Mouse (Mus musculus): ENCODE data around the gene Tmx1. TPM values are rescaled to one million over a fixed set of nuclear protein-coding genes. Genes with fewer than 3 reads are reported as not detected.

Tmx1 gene
- polyA plus RNA-seq (2015; fragmentation: Nextera tagmentation; extraction: Ambion mirVana): 104 and 111 TPM in 2 replicates

DNA sequence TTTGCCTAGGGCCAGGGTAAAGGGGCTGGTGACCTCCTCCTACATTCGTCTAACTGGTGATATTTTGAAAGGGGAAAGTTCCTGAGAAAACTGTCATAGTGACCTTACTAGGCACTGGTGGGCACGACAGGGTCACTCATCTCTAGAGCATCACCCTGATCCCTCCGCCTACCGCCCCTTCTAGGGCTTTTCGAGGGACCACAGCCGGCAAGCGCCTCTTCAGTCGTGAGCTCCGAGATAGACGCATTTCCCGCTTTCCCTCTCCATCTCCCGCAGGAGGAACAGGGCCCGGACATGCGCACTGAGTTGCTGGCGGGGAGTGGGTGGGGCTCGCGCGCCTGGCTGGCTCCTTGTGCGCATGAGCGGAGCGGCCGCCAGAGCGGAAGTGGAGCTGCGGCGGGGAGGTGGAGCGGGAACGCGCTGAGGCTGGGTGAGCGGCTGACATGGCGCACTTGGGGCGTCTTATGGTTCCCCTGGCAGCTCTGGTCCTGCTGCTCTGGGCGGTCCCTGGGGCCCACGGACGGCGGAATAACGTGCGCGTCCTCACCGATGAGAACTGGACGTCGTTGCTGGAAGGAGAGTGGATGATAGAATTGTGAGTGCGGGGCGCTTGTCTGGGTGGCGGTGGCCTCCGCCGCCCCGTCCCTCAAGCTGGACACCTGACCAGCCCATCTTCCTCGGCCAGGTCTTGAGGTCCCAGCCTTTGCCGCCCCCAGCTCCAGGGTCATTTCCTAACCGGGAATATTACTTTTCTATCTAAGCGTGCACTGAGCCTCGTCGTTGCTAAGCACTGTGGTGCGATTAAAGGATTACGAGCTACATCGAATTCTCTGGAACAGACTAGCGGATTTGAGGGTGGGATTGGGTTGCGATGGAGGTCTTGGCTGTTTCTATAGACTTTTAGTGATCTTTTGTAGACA, at the start of gene Tmx1:
TSS of gene Tmx1 (plus strand) at position 370 of the 920 bp plus-strand sequence.
- H3K9me3 ChIP-seq: no peaks in the 10 kb centered on the region
- peak within 1 kb of the TSS; percentile 83 for H3K9ac ChIP-seq
- peak within 1 kb of the TSS; percentile 71 for H3K4me2 ChIP-seq (replicated peaks)
- WGBS: under 1% methylated on average over 58 of the region's 58 CpGs
- peaks cover 8% of the 10 kb centered on the region for H3K4me1 ChIP-seq (replicated peaks)
- peak; percentile 99 for ATAC-seq
- peak within 1 kb of the TSS; percentile 77 for H3K4me3 ChIP-seq (replicated peaks)
- H3K27ac ChIP-seq: peak within 1 kb of the TSS; percentile 77
- 0 out of 2 replicates have a peak, but pooled peaks cover 2% of the 10 kb centered on the region for H3K36me3 ChIP-seq
- H3K27me3 ChIP-seq (replicated peaks): no peaks in the 10 kb centered on the region

DNA sequence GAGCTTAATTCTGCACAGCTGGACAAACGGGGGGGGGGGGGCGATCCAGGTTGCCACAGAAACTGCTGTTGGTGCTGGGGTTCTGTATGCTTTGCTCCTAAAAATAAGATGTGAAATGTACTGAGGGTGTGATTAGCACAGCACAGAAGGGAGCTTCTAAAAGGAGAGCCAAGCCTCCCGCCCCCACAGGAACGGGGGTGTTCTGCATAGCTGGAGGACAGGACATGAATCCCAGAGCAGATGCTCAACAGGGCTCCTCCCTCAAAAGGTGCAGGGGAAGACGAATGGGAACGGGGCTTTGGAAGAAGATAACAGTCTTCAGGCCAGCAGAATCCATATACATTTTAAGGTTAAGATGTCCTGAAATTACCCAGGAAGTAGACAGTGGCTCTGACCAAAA, 48.6 kb upstream of the Tmx1 start:
- WGBS: 59% methylated on average over 6 of the region's 6 CpGs
- no peak overlapping the region for H3K4me3 ChIP-seq (replicated peaks)
- H3K4me2 ChIP-seq (replicated peaks): no peak overlapping the region
- ATAC-seq: no peak
- no peaks in the 10 kb centered on the region for H3K36me3 ChIP-seq
- H3K9ac ChIP-seq: no peak overlapping the region
- H3K27ac ChIP-seq: no peak overlapping the region
- H3K27me3 ChIP-seq (replicated peaks): no peaks in the 10 kb centered on the region
- no peaks in the 10 kb centered on the region for H3K9me3 ChIP-seq
- no peaks in the 10 kb centered on the region for H3K4me1 ChIP-seq (replicated peaks)

DNA sequence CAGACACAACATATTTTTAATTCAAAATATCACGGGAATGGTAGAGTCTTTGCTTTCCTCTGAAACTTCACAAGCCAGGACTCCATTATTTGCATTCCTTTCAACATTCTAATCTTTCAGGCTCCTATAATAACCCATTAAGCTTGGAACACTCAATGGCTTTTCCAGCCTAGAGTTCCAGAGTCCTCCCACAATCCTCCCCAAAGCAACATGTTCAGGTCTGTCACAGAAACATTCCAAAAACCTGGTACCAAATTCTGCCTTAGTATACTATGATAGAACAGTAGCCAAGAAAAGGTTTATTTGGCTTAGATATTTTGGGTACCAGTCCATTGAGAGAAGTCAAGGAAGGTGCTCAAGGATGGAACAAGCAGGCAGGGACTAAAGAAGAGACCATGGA, 44.5 kb upstream of the Tmx1 start:
- Histone ChIP-seq H3K27ac (no peak overlapping the region), H3K4me2 (replicated peaks) (no peak overlapping the region), H3K9me3 (no peaks in the 10 kb centered on the region), H3K4me3 (replicated peaks) (no peak overlapping the region), H3K27me3 (replicated peaks) (no peaks in the 10 kb centered on the region), H3K4me1 (replicated peaks) (no peaks in the 10 kb centered on the region), H3K36me3 (no peaks in the 10 kb centered on the region), H3K9ac (no peak overlapping the region)
- 65% methylated on average over 1 of the region's 1 CpGs for WGBS
- ATAC-seq: no peak

DNA sequence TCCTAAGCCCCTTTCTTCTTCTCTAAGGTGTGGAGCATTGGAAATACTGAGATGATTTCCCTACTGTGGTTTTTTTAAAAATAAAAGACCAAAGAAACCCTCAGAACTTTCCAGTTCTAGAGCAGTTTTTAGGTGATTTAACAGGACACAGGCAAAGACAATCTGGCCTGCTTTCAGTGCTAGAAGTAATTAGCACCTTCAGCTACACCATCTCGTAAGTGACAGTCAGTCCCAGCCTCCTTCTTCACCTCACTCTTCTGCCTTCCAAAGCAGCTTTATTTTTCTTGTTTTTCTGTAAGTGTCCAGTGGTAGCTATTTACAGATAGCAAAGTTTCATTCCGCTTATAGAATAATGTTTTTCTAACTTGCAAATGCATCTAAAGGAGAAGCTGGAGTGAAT, 43.3 kb upstream of the Tmx1 start:
- Histone ChIP-seq H3K9me3 (no peaks in the 10 kb centered on the region), H3K4me3 (replicated peaks) (no peak overlapping the region), H3K4me1 (replicated peaks) (no peaks in the 10 kb centered on the region), H3K27me3 (replicated peaks) (no peaks in the 10 kb centered on the region), H3K27ac (no peak overlapping the region), H3K9ac (no peak overlapping the region), H3K4me2 (replicated peaks) (no peak overlapping the region), H3K36me3 (no peaks in the 10 kb centered on the region)
- ATAC-seq: no peak
- WGBS: 81% methylated on average over 2 of the region's 2 CpGs

DNA sequence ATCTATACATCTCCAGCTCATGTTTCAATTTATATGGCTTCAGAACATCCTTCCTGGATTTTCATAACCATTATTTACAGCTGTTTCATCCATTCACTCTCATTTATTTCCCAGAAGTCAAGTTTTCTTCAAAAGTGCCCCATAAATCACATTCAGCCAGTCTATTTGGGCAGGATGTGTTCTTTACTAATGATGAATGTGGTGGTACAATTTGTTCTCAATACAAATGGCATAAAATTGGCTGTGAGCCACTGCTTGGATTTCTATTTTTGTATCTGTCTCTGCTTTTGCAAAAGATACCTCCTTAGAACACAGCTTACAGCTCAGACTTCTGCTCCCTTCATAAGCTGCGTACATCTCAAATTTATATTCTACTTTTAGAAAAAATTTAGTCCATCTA, 32.7 kb upstream of the Tmx1 start:
- Histone ChIP-seq H3K4me1 (replicated peaks) (no peaks in the 10 kb centered on the region), H3K4me3 (replicated peaks) (no peak overlapping the region), H3K4me2 (replicated peaks) (no peak overlapping the region), H3K36me3 (no peaks in the 10 kb centered on the region), H3K9ac (no peak overlapping the region), H3K27ac (no peak overlapping the region), H3K9me3 (no peaks in the 10 kb centered on the region), H3K27me3 (replicated peaks) (no peaks in the 10 kb centered on the region)
- no peak for ATAC-seq
- WGBS: 70% methylated on average over 1 of the region's 1 CpGs

DNA sequence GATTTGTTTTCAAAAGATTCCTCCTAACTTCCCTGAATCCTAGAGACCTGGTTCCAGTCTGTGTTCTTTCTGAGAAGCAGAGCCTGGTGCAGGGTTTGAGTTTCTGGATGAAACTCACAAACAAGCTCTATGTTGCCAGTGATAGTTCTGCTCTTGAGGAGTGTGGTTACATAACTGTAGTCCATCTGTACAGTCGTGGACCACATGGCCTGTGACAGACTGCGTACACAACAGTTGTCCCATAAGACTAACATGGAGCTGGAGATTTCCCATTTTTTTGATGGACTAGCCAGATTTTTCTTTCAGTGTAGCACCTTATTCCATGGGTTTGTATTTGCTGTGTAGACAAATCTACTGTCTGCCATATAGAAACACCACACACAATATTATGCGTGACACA, 31.9 kb upstream of the Tmx1 start:
- H3K27ac ChIP-seq: no peak overlapping the region
- no peak for ATAC-seq
- H3K27me3 ChIP-seq (replicated peaks): no peaks in the 10 kb centered on the region
- H3K36me3 ChIP-seq: no peaks in the 10 kb centered on the region
- WGBS: 78% methylated on average over 3 of the region's 3 CpGs
- no peak overlapping the region for H3K9ac ChIP-seq
- no peaks in the 10 kb centered on the region for H3K4me1 ChIP-seq (replicated peaks)
- no peaks in the 10 kb centered on the region for H3K9me3 ChIP-seq
- no peak overlapping the region for H3K4me3 ChIP-seq (replicated peaks)
- no peak overlapping the region for H3K4me2 ChIP-seq (replicated peaks)

DNA sequence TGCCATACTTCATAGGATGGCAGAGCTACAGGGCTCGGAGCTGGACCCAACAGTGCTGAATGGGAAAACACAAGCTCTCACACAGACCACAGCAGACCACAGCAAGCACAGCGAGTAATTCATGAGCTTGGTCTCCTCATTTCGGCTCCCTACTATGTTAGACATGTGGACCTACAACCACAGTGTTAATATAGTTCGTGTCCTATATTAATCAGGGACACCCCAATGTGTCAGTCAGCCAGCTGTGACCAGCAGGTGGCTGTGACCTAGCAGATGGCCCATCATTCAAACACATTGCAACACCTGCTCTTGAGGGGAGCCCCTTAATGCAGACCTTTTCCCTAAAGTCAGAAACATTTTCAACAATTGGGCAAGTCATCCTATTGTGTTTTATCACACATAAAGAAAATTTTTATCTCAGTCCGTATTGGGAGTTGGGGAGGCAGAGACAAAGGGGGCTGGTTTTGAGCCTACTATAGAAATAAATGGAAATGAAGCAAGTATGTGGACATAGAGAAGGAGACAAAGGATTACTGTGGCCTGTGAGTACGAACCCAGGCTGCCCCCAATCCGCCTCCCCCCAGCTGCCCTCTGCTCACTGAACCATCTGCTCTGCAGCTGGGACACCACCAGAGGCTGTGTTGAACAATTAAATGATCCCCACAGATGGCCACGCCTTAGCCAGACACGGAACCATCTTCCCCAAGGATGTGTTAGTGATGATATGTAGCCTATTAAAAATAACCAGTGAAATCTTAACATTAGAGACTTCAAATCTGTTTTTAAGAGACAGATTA, 30.4 kb upstream of the Tmx1 start:
- H3K4me2 ChIP-seq (replicated peaks): no peak overlapping the region
- 72% methylated on average over 9 of the region's 9 CpGs for WGBS
- no peaks in the 10 kb centered on the region for H3K9me3 ChIP-seq
- ATAC-seq: no peak
- no peaks in the 10 kb centered on the region for H3K27me3 ChIP-seq (replicated peaks)
- H3K4me3 ChIP-seq (replicated peaks): no peak overlapping the region
- H3K27ac ChIP-seq: no peak overlapping the region
- H3K9ac ChIP-seq: no peak overlapping the region
- H3K4me1 ChIP-seq (replicated peaks): no peaks in the 10 kb centered on the region
- no peaks in the 10 kb centered on the region for H3K36me3 ChIP-seq

DNA sequence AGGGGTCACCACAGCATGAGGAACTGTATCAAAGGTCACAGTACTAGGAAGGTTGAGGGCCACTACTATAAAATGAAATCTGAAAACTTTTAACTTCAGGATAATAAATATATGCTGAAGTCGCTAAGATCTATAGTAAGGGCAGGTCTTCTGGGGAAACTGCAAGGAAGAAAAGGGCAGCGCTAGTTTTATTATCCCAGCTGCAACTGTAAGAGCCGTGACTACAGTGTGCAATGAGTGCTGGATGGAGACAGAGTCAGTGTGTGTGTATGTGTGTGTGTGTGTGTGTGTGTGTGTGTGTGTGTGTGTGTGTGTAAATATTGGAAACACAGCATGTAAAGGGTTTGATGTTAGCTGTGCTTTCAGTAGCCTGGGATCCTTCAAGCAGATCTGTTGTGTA, 25.0 kb upstream of the Tmx1 start:
- no peaks in the 10 kb centered on the region for H3K4me1 ChIP-seq (replicated peaks)
- no peak overlapping the region for H3K4me3 ChIP-seq (replicated peaks)
- no peak overlapping the region for H3K9ac ChIP-seq
- 67% methylated on average over 3 of the region's 3 CpGs for WGBS
- H3K4me2 ChIP-seq (replicated peaks): no peak overlapping the region
- H3K27ac ChIP-seq: no peak overlapping the region
- no peaks in the 10 kb centered on the region for H3K36me3 ChIP-seq
- H3K9me3 ChIP-seq: no peaks in the 10 kb centered on the region
- peak; percentile 47; the same call in 1 of the 2 replicates for ATAC-seq
- no peaks in the 10 kb centered on the region for H3K27me3 ChIP-seq (replicated peaks)

DNA sequence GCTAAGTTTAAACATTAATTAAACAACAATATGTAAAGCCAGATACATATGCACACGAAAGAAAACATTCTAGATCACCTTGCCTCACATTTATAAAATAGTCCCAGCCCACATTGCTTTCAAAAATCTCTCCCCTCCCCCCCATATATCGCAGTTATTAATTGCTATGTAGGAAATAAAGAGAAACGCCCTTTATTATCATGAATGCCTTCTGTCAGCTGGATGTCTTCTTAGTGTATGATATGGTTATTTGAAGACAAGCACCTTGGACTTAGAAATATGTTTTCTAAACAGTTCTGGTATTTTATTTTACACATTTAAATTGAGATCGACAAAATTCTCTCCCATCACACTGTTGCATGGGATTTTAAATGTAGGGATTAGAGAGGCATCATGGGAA, 23.3 kb upstream of the Tmx1 start:
- no peak overlapping the region for H3K4me3 ChIP-seq (replicated peaks)
- H3K4me2 ChIP-seq (replicated peaks): no peak overlapping the region
- no peaks in the 10 kb centered on the region for H3K27me3 ChIP-seq (replicated peaks)
- H3K27ac ChIP-seq: no peak overlapping the region
- no peak for ATAC-seq
- H3K36me3 ChIP-seq: no peaks in the 10 kb centered on the region
- no peak overlapping the region for H3K9ac ChIP-seq
- H3K9me3 ChIP-seq: no peaks in the 10 kb centered on the region
- no peaks in the 10 kb centered on the region for H3K4me1 ChIP-seq (replicated peaks)
- WGBS: 85% methylated on average over 4 of the region's 4 CpGs

DNA sequence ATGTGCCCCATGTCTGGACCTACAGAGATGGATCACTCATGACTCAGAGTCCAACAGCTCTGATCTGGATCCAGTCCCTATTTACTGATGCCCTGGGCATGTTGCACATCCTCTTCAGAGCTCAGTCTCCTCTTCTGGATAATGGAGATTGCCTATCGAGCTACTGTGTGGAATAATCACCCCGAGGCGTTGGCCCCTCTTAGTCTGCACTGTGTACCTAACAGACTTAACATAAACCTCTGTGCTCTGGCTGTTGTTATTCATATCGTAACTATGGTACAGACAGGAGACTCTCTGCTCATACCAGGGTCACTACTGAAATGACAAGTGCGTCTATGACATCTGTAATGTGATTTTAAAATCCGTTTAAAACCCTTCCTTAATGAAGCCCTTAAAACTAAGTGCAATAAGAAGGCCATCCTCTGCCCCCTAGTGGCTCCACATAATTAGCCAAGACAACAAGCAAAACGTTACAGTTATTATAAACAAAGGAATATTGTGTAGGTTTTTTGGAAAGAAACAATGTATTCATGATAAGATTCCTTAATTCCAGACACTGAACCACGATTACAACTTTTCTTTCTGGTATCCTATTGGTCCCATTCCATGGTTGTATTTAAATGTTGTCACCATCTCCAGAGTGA, 22.5 kb upstream of the Tmx1 start:
- 29% methylated on average over 8 of the region's 8 CpGs for WGBS
- H3K27ac ChIP-seq: no peak overlapping the region
- no peaks in the 10 kb centered on the region for H3K36me3 ChIP-seq
- no peak for ATAC-seq
- H3K4me2 ChIP-seq (replicated peaks): no peak overlapping the region
- H3K27me3 ChIP-seq (replicated peaks): no peaks in the 10 kb centered on the region
- no peaks in the 10 kb centered on the region for H3K9me3 ChIP-seq
- H3K4me1 ChIP-seq (replicated peaks): no peaks in the 10 kb centered on the region
- no peak overlapping the region for H3K4me3 ChIP-seq (replicated peaks)
- no peak overlapping the region for H3K9ac ChIP-seq

DNA sequence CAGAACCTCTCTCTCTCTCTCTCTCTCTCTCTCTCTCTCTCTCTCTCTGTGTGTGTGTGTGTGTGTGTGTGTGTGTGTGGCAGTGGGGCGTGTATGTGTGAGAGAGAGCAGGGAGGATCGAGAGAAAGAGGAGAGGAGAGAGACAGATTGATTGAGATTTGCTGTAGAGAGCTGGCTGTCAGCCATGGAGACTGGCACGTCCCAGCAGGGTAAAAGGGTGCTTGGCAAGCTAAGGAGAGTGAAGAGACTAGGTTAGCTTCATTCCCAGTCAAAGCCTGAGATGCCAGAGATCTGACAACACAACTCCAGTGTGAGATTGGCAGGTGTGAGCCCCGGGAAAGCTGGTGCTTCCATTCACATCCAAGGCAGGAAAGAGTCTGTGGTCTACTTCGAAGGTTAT, 21.5 kb upstream of the Tmx1 start:
- Histone ChIP-seq H3K9ac (no peak overlapping the region), H3K4me3 (replicated peaks) (no peak overlapping the region), H3K4me1 (replicated peaks) (no peaks in the 10 kb centered on the region), H3K27me3 (replicated peaks) (no peaks in the 10 kb centered on the region), H3K27ac (no peak overlapping the region), H3K36me3 (no peaks in the 10 kb centered on the region), H3K4me2 (replicated peaks) (no peak overlapping the region), H3K9me3 (no peaks in the 10 kb centered on the region)
- 67% methylated on average over 5 of the region's 5 CpGs for WGBS
- no peak for ATAC-seq

DNA sequence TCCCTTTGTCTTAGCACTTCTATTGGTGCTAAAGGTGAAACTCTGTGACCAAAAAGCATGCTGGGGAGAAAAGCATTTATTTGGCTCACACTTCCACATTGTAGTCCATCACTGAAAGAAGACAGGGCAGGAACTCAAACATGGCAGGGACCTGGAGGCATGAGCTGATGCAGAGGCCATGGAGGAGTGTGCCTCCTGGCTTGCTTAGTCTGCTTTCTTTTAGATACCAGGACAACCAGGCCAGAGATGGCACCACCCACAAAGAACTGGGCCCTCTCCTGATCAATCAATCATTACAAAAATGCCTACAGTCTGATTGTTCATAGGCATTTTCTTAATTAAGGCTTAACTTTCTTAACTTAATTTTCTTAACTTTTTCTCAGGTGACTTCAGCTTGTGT, 2.9 kb upstream of the Tmx1 start:
- H3K4me3 ChIP-seq (replicated peaks): no peak overlapping the region
- H3K27me3 ChIP-seq (replicated peaks): no peaks in the 10 kb centered on the region
- no peak overlapping the region for H3K4me2 ChIP-seq (replicated peaks)
- H3K27ac ChIP-seq: no peak overlapping the region
- H3K36me3 ChIP-seq: no peaks in the 10 kb centered on the region
- H3K4me1 ChIP-seq (replicated peaks): peaks cover 8% of the 10 kb centered on the region
- no peaks in the 10 kb centered on the region for H3K9me3 ChIP-seq
- no peak for ATAC-seq
- no peak overlapping the region for H3K9ac ChIP-seq
